Comparison of ENCODE assay signal across 9 mouse cellular contexts in the genomic region with DNA sequence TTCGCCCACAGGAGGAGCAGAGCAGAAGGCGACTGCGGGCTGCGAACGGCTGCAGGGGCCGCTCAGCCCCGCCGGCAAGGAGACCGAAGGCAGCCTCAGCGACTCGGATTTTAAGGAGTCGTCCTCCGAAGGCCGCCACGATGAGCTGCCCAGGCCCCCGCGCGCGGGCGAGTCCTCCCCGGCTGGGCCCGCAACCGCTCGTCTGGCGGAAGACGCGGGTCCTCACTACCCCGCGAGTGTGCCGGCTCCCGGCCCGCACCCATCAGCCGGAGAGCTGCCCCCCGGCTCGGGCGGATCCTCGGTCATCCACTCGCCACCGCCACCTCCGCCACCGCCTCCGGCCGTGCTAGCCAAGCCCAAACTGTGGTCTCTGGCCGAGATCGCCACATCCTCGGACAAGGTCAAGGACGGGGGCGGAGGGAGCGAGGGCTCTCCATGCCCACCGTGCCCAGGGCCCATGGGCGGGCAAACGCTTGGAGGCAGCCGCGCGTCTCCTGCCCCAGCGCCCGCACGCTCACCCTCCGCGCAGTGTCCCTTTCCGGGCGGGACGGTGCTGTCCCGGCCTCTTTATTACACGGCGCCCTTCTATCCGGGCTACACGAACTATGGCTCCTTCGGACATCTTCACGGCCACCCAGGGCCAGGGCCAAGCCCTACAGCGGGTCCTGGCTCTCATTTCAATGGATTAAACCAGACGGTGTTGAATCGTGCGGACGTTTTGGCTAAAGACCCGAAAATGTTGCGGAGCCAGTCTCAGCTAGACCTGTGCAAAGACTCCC. TPM values are rescaled to one million over a fixed set of nuclear protein-coding genes. Genes with fewer than 3 reads are reported as not detected.
DNase-seq lines count a peak whose midpoint lies in the region; ATAC-seq and TF ChIP-seq lines count a peak whose summit lies in the region.
"Had no signal": no experiment of that assay in that cellular context is flagged by ENCODE, and none has a peak within 500 bp of the region (broad histone marks: within the 10 kb centered on the region; RNA-seq: fewer than 3 reads in every experiment).

No protein-coding gene starts in this region.

- peak overlapping the region; percentile 49 for H3K4me3 ChIP-seq in lung, adult 2 months (replicated peaks; ENCODE audit: extremely low read depth, low read depth, low read length)
- H3K4me3 ChIP-seq in hindbrain, embryonic 13.5 days = peak overlapping the region; percentile 63
- peak overlapping the region; percentile 75 for H3K4me3 ChIP-seq in lung, embryonic 16.5 days (ENCODE audit: low read length)
- peak overlapping the region; percentile 62 for H3K4me3 ChIP-seq in stomach, embryonic 16.5 days (replicated peaks; ENCODE audit: low read length)

- H3K4me1 ChIP-seq in lung, adult 2 months (ENCODE audit: control insufficient read depth, insufficient read depth, low read length) = peaks cover 2% of the 10 kb centered on the region; the same call in 1 of the 2 replicates
- H3K4me1 ChIP-seq in hindbrain, embryonic 13.5 days (replicated peaks) = peaks cover 70% of the 10 kb centered on the region
- H3K4me1 ChIP-seq in lung, embryonic 16.5 days (replicated peaks; ENCODE audit: control insufficient read depth, insufficient read depth, low read length) = peaks cover 13% of the 10 kb centered on the region
- 0 out of 2 replicates have a peak, but pooled peaks cover 10% of the 10 kb centered on the region for H3K4me1 ChIP-seq in stomach, embryonic 16.5 days (ENCODE audit: control insufficient read depth, insufficient read depth, low read length)

- peak overlapping the region; percentile 97 for H3K27ac ChIP-seq in hindbrain, embryonic 13.5 days
- H3K27ac ChIP-seq in lung, embryonic 16.5 days (ENCODE audit: low read length) = 0 out of 2 replicates have a peak overlapping the region, but pooled peaks have one; percentile 8
- no peak overlapping the region for H3K27ac ChIP-seq in stomach, embryonic 16.5 days (ENCODE audit: low read length)

- H3K4me2 ChIP-seq in hindbrain, embryonic 13.5 days = peak overlapping the region; percentile 76
- H3K4me2 ChIP-seq in lung, embryonic 16.5 days (ENCODE audit: low read depth, low read length) = peak overlapping the region; percentile 52
- peak overlapping the region; percentile 68 for H3K4me2 ChIP-seq in stomach, embryonic 16.5 days (ENCODE audit: low read depth, low read length)

- TF ChIP-seq CTCF in lung, adult 2 months (IDR thresholded peaks at IDR 0.05; ENCODE audit: insufficient read depth, low read length) = no peak

- WGBS in lung, adult 2 months = 4% methylated on average over 76 of the region's 77 CpGs
- under 1% methylated on average over 77 of the region's 77 CpGs for WGBS in hindbrain, embryonic 13.5 days
- 2% methylated on average over 67 of the region's 77 CpGs for WGBS in lung, embryonic 16.5 days
- WGBS in stomach, embryonic 16.5 days = 3% methylated on average over 69 of the region's 77 CpGs

- ATAC-seq in hindbrain, embryonic 13.5 days (ENCODE audit: low FRiP score) = no peak
- no peak for ATAC-seq in lung, embryonic 16.5 days (ENCODE audit: low read depth)
- ATAC-seq in stomach, embryonic 16.5 days (ENCODE audit: insufficient read depth, low FRiP score) = no peak

- peak; percentile 67 for DNase-seq in lung, adult 2 months
- DNase-seq in lung, postnatal 25 days (ENCODE audit: low spot score) = no peak
- DNase-seq in embryo, embryonic 9.5 days (ENCODE audit: extremely low spot score) = peak; percentile 74
- DNase-seq in gastrocnemius, adult 18-20 months (ENCODE audit: low spot score) = no peak
- DNase-seq in urinary bladder, postnatal 10 days (ENCODE audit: low spot score) = no peak

- no peak for TF ChIP-seq POLR2A in lung, adult 2 months (IDR thresholded peaks at IDR 0.05; ENCODE audit: borderline replicate concordance, extremely low read depth, low read depth, low read length)

- peaks cover 58% of the 10 kb centered on the region for H3K27me3 ChIP-seq in hindbrain, embryonic 13.5 days
- peaks cover 53% of the 10 kb centered on the region for H3K27me3 ChIP-seq in lung, embryonic 16.5 days (ENCODE audit: control insufficient read depth, insufficient read depth, low read depth, low read length)
- H3K27me3 ChIP-seq in stomach, embryonic 16.5 days (ENCODE audit: control insufficient read depth, insufficient read depth, low read length) = peaks cover 76% of the 10 kb centered on the region

- H3K9me3 ChIP-seq in hindbrain, embryonic 13.5 days = no peaks in the 10 kb centered on the region
- H3K9me3 ChIP-seq in lung, embryonic 16.5 days (ENCODE audit: control insufficient read depth, low read length) = no peaks in the 10 kb centered on the region
- H3K9me3 ChIP-seq in stomach, embryonic 16.5 days (replicated peaks; ENCODE audit: control insufficient read depth, low read length) = no peaks in the 10 kb centered on the region

- peak overlapping the region; percentile 92 for H3K9ac ChIP-seq in hindbrain, embryonic 13.5 days
- peak overlapping the region; percentile 81 for H3K9ac ChIP-seq in lung, embryonic 16.5 days (ENCODE audit: low read length)
- peak overlapping the region; percentile 72 for H3K9ac ChIP-seq in stomach, embryonic 16.5 days (ENCODE audit: low read length)

- no peaks in the 10 kb centered on the region; the same call in 1 of the 2 replicates for H3K36me3 ChIP-seq in hindbrain, embryonic 13.5 days
- H3K36me3 ChIP-seq in lung, embryonic 16.5 days (ENCODE audit: control insufficient read depth, insufficient read depth, low read length) = no peaks in the 10 kb centered on the region
- H3K36me3 ChIP-seq in stomach, embryonic 16.5 days (ENCODE audit: control insufficient read depth, insufficient read depth, low read length) = no peaks in the 10 kb centered on the region

RNA-seq across cellular contexts. Expression of a gene that starts 2.8 kb away (rescaled TPM):
- 34.3 and 43.7 TPM in 2 replicates for polyA plus RNA-seq in lung, adult 2 months (2012; rRNA removed)
- polyA plus RNA-seq in hindbrain, embryonic 13.5 days (2015; fragmentation: Nextera tagmentation; extraction: Ambion mirVana) = 15.4 and 18.4 TPM in 2 replicates
- 10.4 and 11.9 TPM in 2 replicates for polyA plus RNA-seq in lung, embryonic 16.5 days (2015; fragmentation: Nextera tagmentation; extraction: Ambion mirVana)
- polyA plus RNA-seq in stomach, embryonic 16.5 days (2015; fragmentation: Nextera tagmentation; extraction: Ambion mirVana) = 1.4 and 1.5 TPM in 2 replicates
- total RNA-seq in gastrocnemius, adult 18-20 months (2021) = 1 to 10 TPM in 1 of 2 experiments, under 1 TPM in 1; 0.12 to 5.3 TPM
- total RNA-seq: left cerebral cortex, postnatal 14 days had no signal

Comparison
In these comparisons a context has a peak if more than half of its experiments do, and no peak if none do; other contexts are left out.
1. DNase-seq: peak in lung, adult 2 months (single experiment) and embryo, embryonic 9.5 days (single experiment); none in lung, postnatal 25 days (single experiment), gastrocnemius, adult 18-20 months (single experiment) and urinary bladder, postnatal 10 days (single experiment).
2. Peak in every context shown above with its lines, with median percentiles within 50 percentile points of each other: H3K4me3 ChIP-seq, H3K4me2 ChIP-seq and H3K9ac ChIP-seq.